Mouse (Mus musculus) bone marrow macrophage, adult 2 months (primary cell): ENCODE results near the gene Ddx49. TPM values are rescaled to one million over a fixed set of nuclear protein-coding genes. Genes with fewer than 3 reads are reported as not detected.

Experiments
- H3K27ac ChIP-seq: 2 replicates; pipeline ENCODE4 v1.5.1; 2012; ENCODE audit warnings: low read depth, low read length; ENCODE audit not compliant: insufficient read depth
- H3K4me1 ChIP-seq: 2 replicates; pipeline ENCODE4 v1.6.1; 2012; ENCODE audit warnings: low read length; ENCODE audit not compliant: control insufficient read depth, insufficient read depth
- H3K4me3 ChIP-seq: 2 replicates; pipeline ENCODE4 v1.5.1; 2012; ENCODE audit warnings: mild to moderate bottlenecking, low read length, moderate library complexity; ENCODE audit not compliant: insufficient read depth
- CTCF ChIP-seq: IDR thresholded peaks from 2 replicates; pipeline ENCODE4 v1.5.1; 2012; ENCODE audit warnings: low read depth, mild to moderate bottlenecking, low read length, moderate library complexity
- POLR2A ChIP-seq: IDR thresholded peaks from 2 replicates; pipeline ENCODE4 v1.6.1; 2012; ENCODE audit warnings: mild to moderate bottlenecking, low read depth, low read length, borderline replicate concordance
- polyA plus RNA-seq: library from polyadenylated mRNA; stranded (reverse); fragments of >200 nt; gene quantifications from 2 replicates; pipeline ENCODE4 v1.2.4, GENCODE M21; 2012; ENCODE audit not compliant: missing spikeins, insufficient read depth, insufficient read length

Ddx49 gene
- polyA plus RNA-seq, 1 experiment = 24.3 TPM

GRCm38 (mm10) chr8:70317872-70318271 lies 15.6 kb upstream of the Ddx49 start:
- TF ChIP-seq POLR2A (no peak), CTCF (no peak)
- no peaks in the 10 kb centered on the region for H3K4me1 ChIP-seq
- H3K27ac ChIP-seq = no peak overlapping the region
- no peak overlapping the region for H3K4me3 ChIP-seq

GRCm38 (mm10) chr8:70316511-70317504 lies 14.5 kb upstream of the Ddx49 start:
- H3K4me3 ChIP-seq = no peak overlapping the region
- H3K27ac ChIP-seq = no peak overlapping the region
- H3K4me1 ChIP-seq = no peaks in the 10 kb centered on the region

GRCm38 (mm10) chr8:70315624-70316510 lies 13.6 kb upstream of the Ddx49 start, which contains the start of gene Cers1:
Gene Cers1 (plus strand): TSS chr8:70315775.
- TF ChIP-seq CTCF (no peak), POLR2A (no peak)
- no peaks in the 10 kb centered on the region for H3K4me1 ChIP-seq
- H3K4me3 ChIP-seq = peak within 1 kb of the TSS; percentile 64
- H3K27ac ChIP-seq = no peak within 1 kb of the TSS

More at GRCm38 (mm10) chr8:70316511-70317504, 14.5 kb upstream of the Ddx49 start:
- no peak for TF ChIP-seq POLR2A
- no peak for TF ChIP-seq CTCF

GRCm38 (mm10) chr8:70313399-70313798 lies 11.1 kb upstream of the Ddx49 start:
- TF ChIP-seq CTCF = no peak
- TF ChIP-seq POLR2A = no peak
- Histone ChIP-seq H3K4me1 (no peaks in the 10 kb centered on the region), H3K27ac (no peak overlapping the region), H3K4me3 (no peak overlapping the region)

- H3K27ac ChIP-seq = no peak overlapping the region
- no peaks in the 10 kb centered on the region for H3K4me1 ChIP-seq
- TF ChIP-seq CTCF (peak; percentile 84), POLR2A (no peak)
- no peak overlapping the region for H3K4me3 ChIP-seq
These were observed 7.0 kb upstream of the Ddx49 start for GRCm38 (mm10) chr8:70309311-70309710.

- Histone ChIP-seq H3K4me1 (peaks cover 8% of the 10 kb centered on the region), H3K4me3 (peak overlapping the region; percentile 92), H3K27ac (peak overlapping the region; percentile 51; the same call in 1 of the 2 replicates)
- no peak for TF ChIP-seq POLR2A
- TF ChIP-seq CTCF = no peak
These were observed 612 bp upstream of the Ddx49 start for GRCm38 (mm10) chr8:70302901-70303300.

GRCm38 (mm10) chr8:70300881-70301280 lies 1.4 kb downstream of the Ddx49 start:
- H3K27ac ChIP-seq = no peak overlapping the region
- no peak for TF ChIP-seq POLR2A
- no peak for TF ChIP-seq CTCF
- peaks cover 8% of the 10 kb centered on the region for H3K4me1 ChIP-seq
- no peak overlapping the region for H3K4me3 ChIP-seq

- Histone ChIP-seq H3K27ac (no peak overlapping the region), H3K4me1 (no peaks in the 10 kb centered on the region), H3K4me3 (no peak overlapping the region)
- TF ChIP-seq CTCF = no peak
- no peak for TF ChIP-seq POLR2A
These were observed 8.3 kb downstream of the Ddx49 start for GRCm38 (mm10) chr8:70293988-70294405.

GRCm38 (mm10) chr8:70286737-70287136 lies 15.6 kb downstream of the Ddx49 start:
- peaks cover 7% of the 10 kb centered on the region for H3K4me1 ChIP-seq
- TF ChIP-seq POLR2A = no peak
- TF ChIP-seq CTCF = peak; percentile 38
- no peak overlapping the region for H3K4me3 ChIP-seq
- H3K27ac ChIP-seq = no peak overlapping the region

GRCm38 (mm10) chr8:70285304-70285703 lies 17.0 kb downstream of the Ddx49 start:
- peaks cover 7% of the 10 kb centered on the region for H3K4me1 ChIP-seq
- TF ChIP-seq CTCF = no peak
- no peak for TF ChIP-seq POLR2A
- no peak overlapping the region for H3K27ac ChIP-seq
- H3K4me3 ChIP-seq = no peak overlapping the region
